ENCODE assay signal across 27 mouse cellular contexts in genomic region chr7:72900816-72901215, GRCm38 (mm10).
DNase-seq lines count a peak whose midpoint lies in the region; ATAC-seq and TF ChIP-seq lines count a peak whose summit lies in the region.
"Had no signal": no experiment of that assay in that cellular context is flagged by ENCODE, and none has a peak within 500 bp of the region (broad histone marks: within the 10 kb centered on the region; RNA-seq: fewer than 3 reads in every experiment).

No protein-coding gene starts in this region.

- H3K9ac ChIP-seq in limb, embryonic 14.5 days (ENCODE audit: low read depth, low read length, severe bottlenecking), result no peak overlapping the region
- H3K9ac ChIP-seq: hindbrain, embryonic 12.5 days; kidney, embryonic 15.5 days; liver, embryonic 15.5 days; lung, embryonic 14.5 days; neural tube, embryonic 12.5 days had no signal

- H3K4me2 ChIP-seq in limb, embryonic 14.5 days (replicated peaks; ENCODE audit: low read depth, low read length, severe bottlenecking), result no peak overlapping the region
- H3K4me2 ChIP-seq: hindbrain, embryonic 12.5 days; kidney, embryonic 15.5 days; liver, embryonic 15.5 days; lung, embryonic 14.5 days; neural tube, embryonic 12.5 days had no signal

- no peak for TF ChIP-seq POLR2A in limb, embryonic 14.5 days (IDR thresholded peaks at IDR 0.05; ENCODE audit: borderline replicate concordance, extremely low read depth, insufficient read depth, insufficient read length)

- H3K27me3 ChIP-seq in limb, embryonic 14.5 days (ENCODE audit: control insufficient read depth, insufficient read depth, low read length), result no peaks in the 10 kb centered on the region
- H3K27me3 ChIP-seq: CH12.LX; hindbrain, embryonic 12.5 days; kidney, embryonic 15.5 days; liver, embryonic 15.5 days; neural tube, embryonic 12.5 days had no signal

- DNase-seq in embryo, embryonic 10.5 days (ENCODE audit: low spot score), result peak; percentile 42
- peak; percentile 27 for DNase-seq in embryo, embryonic 11.5 days (ENCODE audit: low read depth, low spot score)
- DNase-seq in hindlimb bud, embryonic 11.5 days (ENCODE audit: extremely low spot score, low read depth, low spot score), result peak; percentile 54
- DNase-seq in limb, embryonic 14.5 days (ENCODE audit: low spot score), result peak; percentile 88
- no peak for DNase-seq in kidney, adult 11 months
- no peak for DNase-seq in gastrocnemius, postnatal 14 days
- no peak for DNase-seq in thymus, postnatal 10 days (ENCODE audit: low spot score in 2 of 2)
- DNase-seq: adrenal gland, adult 8-10 months; B cell, adult 2 months; cerebellum, adult 2 months; cerebellum, postnatal 14 days; gastrocnemius, postnatal 10 days; heart, postnatal 14 days; kidney, postnatal 25 days; lung, embryonic 14.5 days; lung, postnatal 14 days had no signal

- H3K4me3 ChIP-seq in limb, embryonic 14.5 days (replicated peaks; ENCODE audit: low read length), result no peak overlapping the region
- H3K4me3 ChIP-seq: forebrain, embryonic 10.5 days; hindbrain, embryonic 12.5 days; kidney, embryonic 15.5 days; liver, embryonic 15.5 days; midbrain, embryonic 10.5 days; myocyte; neural tube, embryonic 12.5 days had no signal

- ATAC-seq in limb, embryonic 14.5 days (ENCODE audit: low FRiP score, low read depth), result peak; percentile 67
- ATAC-seq: forebrain, embryonic 16.5 days; hindbrain, postnatal 0 days; intestine, postnatal 0 days had no signal

- peak overlapping the region; percentile 43; the same call in 1 of the 2 replicates for H3K27ac ChIP-seq in limb, embryonic 14.5 days (replicated peaks; ENCODE audit: low read depth, low read length)
- H3K27ac ChIP-seq: forebrain, embryonic 10.5 days; hindbrain, embryonic 12.5 days; hindbrain, postnatal 0 days; kidney, embryonic 15.5 days; liver, embryonic 15.5 days; midbrain, embryonic 10.5 days; neural tube, embryonic 12.5 days had no signal

- 29% methylated on average over 6 of the region's 6 CpGs for WGBS in limb, embryonic 14.5 days

- no peaks in the 10 kb centered on the region for H3K36me3 ChIP-seq in limb, embryonic 14.5 days (ENCODE audit: control insufficient read depth, insufficient read depth, low read length)
- H3K36me3 ChIP-seq: forebrain, embryonic 10.5 days; hindbrain, embryonic 12.5 days; kidney, embryonic 15.5 days; liver, embryonic 15.5 days; midbrain, embryonic 10.5 days; neural tube, embryonic 12.5 days had no signal

- H3K4me1 ChIP-seq in limb, embryonic 14.5 days (ENCODE audit: control insufficient read depth, insufficient read depth, low read length), result no peaks in the 10 kb centered on the region
- H3K4me1 ChIP-seq: kidney, embryonic 15.5 days; liver, embryonic 15.5 days; neural tube, embryonic 12.5 days had no signal

- intact Hi-C loops in gastrocnemius, postnatal 14 days (cut with DNase I; ENCODE audit: low total_unique reads), result no loop called here

- H3K9me3 ChIP-seq in limb, embryonic 14.5 days (ENCODE audit: control insufficient read depth, low read length), result no peaks in the 10 kb centered on the region
- H3K9me3 ChIP-seq: forebrain, embryonic 10.5 days; hindbrain, embryonic 12.5 days; kidney, embryonic 15.5 days; liver, embryonic 15.5 days; midbrain, embryonic 10.5 days; neural tube, embryonic 12.5 days had no signal

Comparison
In these comparisons a context has a peak if more than half of its experiments do, and no peak if none do; other contexts are left out.
1. DNase-seq: peak in embryo, embryonic 10.5 days (single experiment), embryo, embryonic 11.5 days (single experiment), hindlimb bud, embryonic 11.5 days (single experiment) and limb, embryonic 14.5 days (single experiment); none in kidney, adult 11 months (single experiment), gastrocnemius, postnatal 14 days (single experiment) and thymus, postnatal 10 days (0 of 2).